Mouse (Mus musculus) heart, postnatal 0 days (tissue): ENCODE measurements around the gene Urah. TPM values are rescaled to one million over a fixed set of nuclear protein-coding genes. Genes with fewer than 3 reads are reported as not detected.
A peak's percentile ranks its signal among the peaks of the same experiment; 100 is the strongest.

ENCODE experiments used
- ATAC-seq: fragments of 200-750 bp; cut with Nextera tagmentation; 2 replicates; pipeline ENCODE4 v1.8.0; 2017; ENCODE audit warnings: low read depth, moderate number of reproducible peaks, moderate library complexity; ENCODE audit not compliant: insufficient read depth
- DNase-seq: peaks from one replicate; pipeline ENCODE4 v3.0.0-alpha.2; 2016; ENCODE audit warnings: low spot score
- H3K27ac ChIP-seq: fragments of 300-500 bp; sonication (generic); 2 replicates; pipeline ENCODE4 v1.5.1; 2014; ENCODE audit warnings: low read depth, mild to moderate bottlenecking
- H3K27me3 ChIP-seq: fragments of 300-500 bp; sonication (generic); 2 replicates; pipeline ENCODE4 v1.6.1; 2014; ENCODE audit warnings: low read length, mixed read lengths; ENCODE audit not compliant: control insufficient read depth, insufficient read depth
- H3K36me3 ChIP-seq: fragments of 300-500 bp; sonication (generic); replicated peaks from 2 replicates; pipeline ENCODE4 v1.6.1; 2014; ENCODE audit warnings: low read length, mixed read lengths; ENCODE audit not compliant: control insufficient read depth, insufficient read depth
- H3K4me1 ChIP-seq: fragments of 300-500 bp; sonication (generic); 2 replicates; pipeline ENCODE4 v1.6.1; 2014; ENCODE audit warnings: antibody characterized with exemption; ENCODE audit not compliant: control insufficient read depth, insufficient read depth
- H3K4me2 ChIP-seq: fragments of 300-500 bp; sonication (generic); 2 replicates; pipeline ENCODE4 v1.6.1; 2014; ENCODE audit warnings: low read depth, mild to moderate bottlenecking, low read length, moderate library complexity
- H3K4me3 ChIP-seq: fragments of 300-500 bp; sonication (generic); 2 replicates; pipeline ENCODE4 v1.5.1; 2014; ENCODE audit warnings: low read depth, low read length
- H3K9ac ChIP-seq: fragments of 300-500 bp; sonication (generic); replicated peaks from 2 replicates; pipeline ENCODE4 v1.6.1; 2014; ENCODE audit warnings: low read depth, low read length, mixed read lengths
- H3K9me3 ChIP-seq: fragments of 300-500 bp; sonication (generic); replicated peaks from 2 replicates; pipeline ENCODE4 v1.6.1; 2016; ENCODE audit warnings: low read length; ENCODE audit not compliant: control insufficient read depth
- CTCF ChIP-seq: IDR thresholded peaks from 2 replicates; pipeline ENCODE4 v1.5.1; 2016; ENCODE audit warnings: antibody characterized with exemption, control low read depth, low read depth
- EP300 ChIP-seq: IDR thresholded peaks from 2 replicates; pipeline ENCODE4 v1.6.1; 2016; ENCODE audit warnings: antibody characterized with exemption, low read depth
- WGBS: fragments of 180-500 bp; shearing (Covaris S2); extraction: QIAGEN DNeasy Blood & Tissue Kit; methylation state at CpG from one replicate; pipeline ENCODE4 v1.1.7; 2014; 5-methylcytosine and 5-hydroxymethylcytosine counted together
- polyA plus RNA-seq: library from polyadenylated mRNA; unstranded; fragments of >200 nt; fragmentation: Nextera tagmentation; extraction: Ambion mirVana; gene quantifications from 2 replicates; pipeline ENCODE4 v1.2.1, GENCODE M21; 2015
- total RNA-seq: library from RNA; depleted of rRNA; stranded (reverse); fragments of >200 nt; gene quantifications from 2 replicates; pipeline ENCODE4 v1.2.3, GENCODE M21; 2014; ENCODE audit warnings: low replicate concordance

The Urah gene
- total and polyA plus RNA-seq, 2 experiments from 2014 or later: 0.29 TPM; not detected in 1

DNA sequence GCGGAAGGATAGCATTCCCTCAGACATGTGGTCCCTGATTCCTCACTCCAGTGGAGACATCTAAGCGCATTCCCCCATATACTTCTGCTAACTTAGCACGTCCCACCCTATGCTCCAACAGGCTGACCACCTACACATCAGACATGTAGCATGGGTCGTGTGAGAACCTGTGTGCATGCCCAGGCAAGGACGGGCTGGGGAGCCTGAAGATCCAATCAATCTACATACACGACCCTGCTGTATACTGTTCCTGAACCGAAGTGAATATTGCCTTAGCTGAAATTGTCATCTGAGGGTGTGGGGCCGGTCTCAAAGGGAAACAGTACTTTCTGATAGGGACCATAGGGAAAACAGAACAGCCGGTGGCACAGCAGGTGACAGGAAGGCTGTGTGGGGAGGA lies 20.4 kb downstream of the Urah start:
- Histone ChIP-seq H3K27me3 (no peaks in the 10 kb centered on the region), H3K36me3 (peaks cover 51% of the 10 kb centered on the region), H3K4me2 (peak overlapping the region; percentile 80), H3K4me3 (peak overlapping the region; percentile 91), H3K27ac (0 out of 2 replicates have a peak overlapping the region, but pooled peaks have one; percentile 92), H3K9me3 (no peaks in the 10 kb centered on the region), H3K4me1 (peaks cover 20% of the 10 kb centered on the region), H3K9ac (peak overlapping the region; percentile 96)
- ATAC-seq (no peak), DNase-seq (no peak)
- 64% methylated on average over 9 of the region's 9 CpGs for WGBS
- no peak for TF ChIP-seq EP300
- no peak for TF ChIP-seq CTCF

DNA sequence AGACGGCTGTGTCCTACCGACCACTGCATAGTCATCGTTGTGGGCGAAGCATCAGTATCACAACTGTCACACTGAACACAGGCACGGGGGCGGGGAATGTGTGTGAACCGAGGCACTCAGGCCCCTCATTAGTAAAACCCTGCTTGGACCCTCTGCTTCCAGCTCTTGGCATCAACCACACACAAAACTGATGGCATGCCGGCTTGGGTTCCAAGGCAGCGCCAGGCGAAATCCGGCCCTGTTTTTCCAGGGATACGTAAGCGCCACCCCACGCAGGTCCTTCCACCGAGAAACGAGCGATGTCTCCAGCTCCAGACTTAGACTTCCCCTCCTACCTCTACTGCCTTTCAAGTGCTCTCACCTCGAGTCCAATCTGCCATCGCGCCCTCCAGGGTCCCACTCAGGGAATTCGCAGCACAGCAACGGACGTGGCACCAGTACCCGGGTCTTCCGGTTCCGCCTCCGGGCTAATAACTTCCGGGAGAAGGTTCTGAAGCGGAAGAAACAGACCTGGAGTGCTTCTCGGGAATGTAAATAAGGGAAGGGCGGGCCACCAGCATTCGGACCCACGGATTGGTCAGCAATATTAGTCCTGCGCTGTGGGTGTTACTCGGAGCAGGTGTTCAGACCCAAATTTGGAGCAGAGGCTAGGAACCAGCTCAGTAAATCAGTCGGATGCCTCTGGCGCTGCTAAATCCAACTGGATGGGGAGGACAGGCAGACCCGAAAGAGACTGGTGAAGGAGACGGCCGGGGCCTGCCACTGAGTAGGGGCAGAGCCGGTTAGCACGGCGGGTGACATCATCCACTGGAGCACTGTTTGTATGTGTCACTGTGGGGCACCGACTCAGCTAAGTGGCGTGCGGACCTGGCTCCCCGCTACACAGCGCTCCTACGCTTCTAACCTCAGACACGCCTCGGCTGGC lies 21.3 kb downstream of the Urah start, which contains the start of gene Gm45785:
Gm45785 (minus strand) TSS at position 472 of the 925 bp plus-strand sequence.
- Histone ChIP-seq H3K9ac (peak within 1 kb of the TSS; percentile 96), H3K4me3 (peak within 1 kb of the TSS; percentile 91), H3K27me3 (no peaks in the 10 kb centered on the region), H3K4me1 (peaks cover 20% of the 10 kb centered on the region), H3K4me2 (peak within 1 kb of the TSS; percentile 80), H3K27ac (peak within 1 kb of the TSS; percentile 92), H3K36me3 (peaks cover 60% of the 10 kb centered on the region), H3K9me3 (no peaks in the 10 kb centered on the region)
- DNase-seq (peak; percentile 95), ATAC-seq (peak; percentile 80)
- under 1% methylated on average over 51 of the region's 51 CpGs for WGBS
- TF ChIP-seq CTCF (no peak), EP300 (0 out of 2 replicates have a peak, but pooled peaks have one; percentile 51)

DNA sequence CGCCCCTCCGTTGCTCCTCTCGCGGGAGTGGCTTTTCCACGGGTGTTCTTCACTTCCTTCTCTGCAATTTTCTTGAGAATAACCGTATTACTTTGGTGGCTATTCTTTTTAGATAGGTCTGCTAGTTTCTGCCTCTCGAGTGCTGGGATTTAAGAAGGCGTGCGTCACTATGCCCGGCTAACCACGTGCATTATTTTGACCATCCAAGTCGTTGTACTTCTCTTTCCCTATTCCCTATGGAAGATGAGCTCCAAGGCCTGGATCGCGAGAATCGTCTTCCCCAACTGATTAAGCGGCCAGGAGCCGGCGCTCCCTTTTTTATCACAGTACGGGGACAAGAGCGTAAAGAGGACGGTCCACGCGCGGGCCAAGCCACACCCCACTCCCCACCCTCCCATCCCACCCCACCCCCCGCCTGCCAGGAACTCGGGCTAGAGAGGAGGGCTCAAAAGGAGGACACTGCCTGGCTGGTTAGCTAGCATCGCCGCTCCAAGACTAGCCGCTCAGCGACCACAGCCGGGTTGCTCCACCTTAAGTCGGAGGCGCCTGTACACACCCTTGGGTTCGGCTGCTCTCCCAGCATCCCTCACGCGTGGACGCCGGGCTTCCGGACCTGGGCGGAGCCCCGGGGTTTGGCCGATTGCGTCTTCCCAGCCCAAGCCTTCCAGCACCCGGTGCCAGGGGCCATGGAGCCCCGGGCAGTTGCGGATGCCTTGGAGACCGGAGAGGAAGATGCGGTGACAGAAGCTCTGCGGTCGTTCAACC lies 22.1 kb downstream of the Urah start, which contains the start of gene Ric8a:
Ric8a (plus strand) TSS at position 173 of the 765 bp plus-strand sequence.
- DNase-seq: peak; percentile 76
- Histone ChIP-seq H3K4me1 (peaks cover 20% of the 10 kb centered on the region), H3K27me3 (no peaks in the 10 kb centered on the region), H3K36me3 (peaks cover 62% of the 10 kb centered on the region), H3K9ac (peak within 1 kb of the TSS; percentile 96), H3K9me3 (no peaks in the 10 kb centered on the region), H3K4me3 (peak within 1 kb of the TSS; percentile 91), H3K27ac (peak within 1 kb of the TSS; percentile 92), H3K4me2 (peak within 1 kb of the TSS; percentile 80)
- TF ChIP-seq EP300: no peak
- TF ChIP-seq CTCF: no peak
- WGBS: 1% methylated on average over 50 of the region's 50 CpGs
- peak; percentile 84 for ATAC-seq

DNA sequence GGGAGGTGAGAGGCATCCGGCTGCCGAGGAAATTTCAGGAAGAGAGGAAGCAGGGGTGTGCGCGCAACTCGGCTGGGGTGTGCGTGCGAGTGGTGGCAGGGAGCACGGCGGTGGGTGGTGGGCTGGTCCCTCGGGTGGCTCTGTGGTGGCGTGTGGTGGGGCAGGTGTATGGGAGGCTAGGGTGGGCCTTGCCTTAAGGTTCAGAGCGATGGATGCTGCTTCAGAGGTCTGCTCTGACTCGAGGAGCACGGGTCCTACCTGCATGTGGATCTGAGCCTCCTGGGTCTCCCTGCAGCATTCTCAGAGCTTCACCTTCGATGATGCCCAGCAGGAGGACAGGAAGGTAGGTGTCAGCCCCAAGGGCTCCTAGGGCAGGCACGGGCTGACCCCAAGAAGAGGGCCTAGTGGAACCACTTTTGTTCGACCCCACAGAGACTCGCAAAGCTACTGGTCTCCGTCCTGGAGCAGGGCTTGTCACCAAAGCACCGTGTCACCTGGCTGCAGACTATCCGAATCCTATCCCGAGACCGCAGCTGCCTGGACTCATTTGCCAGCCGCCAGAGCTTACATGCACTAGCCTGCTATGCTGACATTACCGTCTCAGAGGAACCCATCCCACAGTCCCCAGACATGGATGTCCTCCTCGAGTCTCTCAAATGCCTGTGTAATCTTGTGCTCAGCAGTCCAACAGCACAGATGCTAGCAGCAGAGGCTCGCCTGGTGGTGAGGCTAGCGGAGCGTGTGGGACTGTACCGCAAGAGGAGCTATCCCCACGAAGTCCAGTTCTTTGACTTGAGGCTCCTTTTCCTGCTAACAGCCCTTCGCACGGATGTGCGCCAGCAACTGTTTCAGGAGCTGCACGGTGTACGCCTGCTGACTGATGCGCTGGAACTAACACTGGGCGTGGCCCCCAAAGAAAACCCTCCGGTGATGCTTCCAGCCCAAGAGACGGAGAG lies 23.0 kb downstream of the Urah start, which contains the start of gene Bet1l:
Bet1l (minus strand) TSS at position 28 of the 956 bp plus-strand sequence.
- H3K36me3 ChIP-seq: peaks cover 62% of the 10 kb centered on the region
- H3K27ac ChIP-seq: peak within 1 kb of the TSS; percentile 92
- H3K27me3 ChIP-seq: no peaks in the 10 kb centered on the region
- ATAC-seq: peak; percentile 8; the same call in 1 of the 2 replicates
- no peak for TF ChIP-seq EP300
- TF ChIP-seq CTCF: no peak
- DNase-seq: no peak
- peak within 1 kb of the TSS; percentile 80 for H3K4me2 ChIP-seq
- peaks cover 20% of the 10 kb centered on the region for H3K4me1 ChIP-seq
- H3K9me3 ChIP-seq: no peaks in the 10 kb centered on the region
- H3K9ac ChIP-seq: peak within 1 kb of the TSS; percentile 96
- peak within 1 kb of the TSS; percentile 91 for H3K4me3 ChIP-seq
- 26% methylated on average over 40 of the region's 40 CpGs for WGBS
